Mouse (Mus musculus) ovary, adult 10 weeks (tissue): ENCODE results near the gene Hbq1a. TPM values are rescaled to one million over a fixed set of nuclear protein-coding genes. Genes with fewer than 3 reads are reported as not detected.

ENCODE experiments used
- polyA plus RNA-seq: library from polyadenylated mRNA; stranded (reverse); fragments of 350-450 nt; fragmentation: Illumina TruSeq; extraction: RNeasy Lipid Tissue Mini Kit (QIAGEN cat#74804); gene quantifications from one replicate; pipeline ENCODE4 v1.2.3, GENCODE M21; 2014

Hbq1a gene
- polyA plus RNA-seq = not detected

GRCm38 (mm10) chr11:32299865-32300264 lies at the start of gene Hbq1a:
Gene Hbq1a, plus strand, starts transcription at chr11:32300069.

GRCm38 (mm10) chr11:32267188-32267884 lies 32.5 kb upstream of the Hbq1a start, which contains the start of gene Nprl3:
Gene Nprl3, minus strand, starts transcription at chr11:32267707.

GRCm38 (mm10) chr11:32276347-32276746 lies 23.5 kb upstream of the Hbq1a start, which contains the start of gene Hba-x:
Gene Hba-x, plus strand, starts transcription at chr11:32276400.

GRCm38 (mm10) chr11:32283091-32283777 lies 16.6 kb upstream of the Hbq1a start, which contains the start of gene Hba-a1:
Gene Hba-a1, plus strand, starts transcription at chr11:32283511.

GRCm38 (mm10) chr11:32286695-32287492 lies 13.0 kb upstream of the Hbq1a start, which contains the start of gene Hbq1b:
Gene Hbq1b, plus strand, starts transcription at chr11:32286965.

GRCm38 (mm10) chr11:32296203-32296602 lies 3.7 kb upstream of the Hbq1a start, which contains the start of gene Hba-a2:
Gene Hba-a2, plus strand, starts transcription at chr11:32296489.

GRCm38 (mm10) chr11:32347607-32348432 lies 48.0 kb downstream of the Hbq1a start, which contains the start of gene Sh3pxd2b:
Gene Sh3pxd2b, plus strand, starts transcription at chr11:32347820.

Other genes starting within 250 kb of the Hbq1a start
- gene Il9r, start 99.8 kb upstream of the Hbq1a start, polyA plus RNA-seq = 0.17 TPM
- gene Snrnp25, start 94.7 kb upstream of the Hbq1a start, polyA plus RNA-seq = 1.9 TPM
- gene Rhbdf1, start 77.8 kb upstream of the Hbq1a start, polyA plus RNA-seq = 0.09 TPM
- 5.3 TPM for gene Mpg, start 73.6 kb upstream of the Hbq1a start, polyA plus RNA-seq
- 2.6 TPM for gene Nprl3, start 32.4 kb upstream of the Hbq1a start, polyA plus RNA-seq
- not detected for gene Hba-x, start 23.7 kb upstream of the Hbq1a start, polyA plus RNA-seq
- not detected for gene Hba-a1, start 16.6 kb upstream of the Hbq1a start, polyA plus RNA-seq
- not detected for gene Hbq1b, start 13.1 kb upstream of the Hbq1a start, polyA plus RNA-seq
- gene Hba-a2, start 3.6 kb upstream of the Hbq1a start, polyA plus RNA-seq = 19.6 TPM
- 5.0 TPM for gene Sh3pxd2b, start 47.8 kb downstream of the Hbq1a start, polyA plus RNA-seq
- gene Ubtd2, start 155.3 kb downstream of the Hbq1a start, polyA plus RNA-seq = 7.6 TPM
- 0.71 TPM for gene Efcab9, start 232.0 kb downstream of the Hbq1a start, polyA plus RNA-seq
- 1.9 TPM for gene Stk10, start 233.2 kb downstream of the Hbq1a start, polyA plus RNA-seq